Mouse (Mus musculus) adrenal gland, adult 18-20 months (tissue): ENCODE measurements at regions not wholly inside any gene's neighbourhood (a gene's known extent, or its start where the extent isn't known, plus 50 kb on each side); places are given as distances from the start of the nearest gene placed in this dataset.

Experiments used
- DNase-seq, 2 experiments: peaks; one replicate each; pipeline ENCODE4 v3.0.0; 2021 to 2022; ENCODE audit warnings: low spot score in 2 of 2

DNA sequence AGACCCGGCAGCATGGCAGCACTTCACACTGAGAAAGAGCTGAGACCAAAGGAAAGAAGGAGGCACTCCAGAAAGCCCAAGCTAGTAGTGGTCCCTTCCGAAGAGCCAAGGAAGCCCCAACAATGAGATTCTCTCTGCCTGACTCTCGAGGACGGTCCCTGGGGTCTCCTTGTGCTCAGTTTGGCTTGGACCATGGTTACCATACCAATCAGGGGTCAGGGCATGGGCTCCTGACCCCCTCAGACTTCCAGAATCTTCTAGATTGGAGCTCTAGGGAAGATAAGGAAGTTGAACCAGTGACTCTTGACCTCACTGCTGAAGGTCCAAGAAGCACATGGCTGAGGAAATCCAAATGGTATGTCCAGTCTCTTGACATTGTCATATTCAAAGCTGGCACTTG is 53.0 kb upstream of the Cplx2 start:
- DNase-seq, result no peak

DNA sequence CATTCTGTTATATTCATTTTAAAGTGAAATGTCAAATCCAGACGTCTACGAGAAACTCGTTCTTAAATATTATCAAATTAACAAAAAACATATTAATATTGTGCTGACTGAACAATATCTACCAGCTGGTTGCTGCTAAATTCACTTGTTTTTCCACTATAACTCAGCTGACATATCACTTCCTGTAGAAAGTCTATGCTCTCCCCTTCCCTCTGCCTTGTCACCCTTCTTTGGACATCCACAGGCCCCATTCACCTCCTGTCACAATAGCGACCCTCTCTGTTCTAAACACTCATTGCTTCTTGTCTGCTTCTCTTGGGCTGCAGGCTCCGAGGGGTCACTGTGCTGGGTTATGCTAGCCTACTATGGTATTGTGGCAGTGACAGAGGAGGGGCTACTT is 52.5 kb upstream of the Cplx2 start:
- no peak for DNase-seq

- no peak for DNase-seq
Measured at GRCm38 (mm10) chr13:54320212-54320611, 50.9 kb upstream of the Cplx2 start.

- no peak for DNase-seq
Measured at GRCm38 (mm10) chr13:54321011-54321410, 50.1 kb upstream of the Cplx2 start.
